Mouse (Mus musculus) embryonic facial prominence, embryonic 14.5 days (tissue): Measurements from ENCODE around the gene Mob2. TPM values are rescaled to one million over a fixed set of nuclear protein-coding genes. Genes with fewer than 3 reads are reported as not detected.

Experiments
- ATAC-seq: fragments of 200-750 bp; cut with Nextera tagmentation; 2 replicates; pipeline ENCODE4 v1.8.0; 2017; ENCODE audit warnings: low read depth, moderate number of reproducible peaks, moderate TSS enrichment
- DNase-seq: peaks from one replicate; pipeline ENCODE4 v3.0.0-alpha.2; 2015; ENCODE audit warnings: low spot score
- H3K27ac ChIP-seq: fragments of 300-500 bp; sonication (generic); replicated peaks from 2 replicates; pipeline ENCODE4 v1.5.1; 2014; ENCODE audit warnings: low read depth, mild to moderate bottlenecking, low read length, moderate library complexity
- H3K27me3 ChIP-seq: fragments of 300-500 bp; sonication (generic); replicated peaks from 2 replicates; pipeline ENCODE4 v1.6.1; 2014; ENCODE audit warnings: low read length; ENCODE audit not compliant: control insufficient read depth, insufficient read depth
- H3K36me3 ChIP-seq: fragments of 300-500 bp; sonication (generic); 2 replicates; pipeline ENCODE4 v1.6.1; 2014; ENCODE audit warnings: low read length, mixed read lengths; ENCODE audit not compliant: control insufficient read depth, insufficient read depth
- H3K4me1 ChIP-seq: fragments of 300-500 bp; sonication (generic); 2 replicates; pipeline ENCODE4 v1.6.1; 2014; ENCODE audit warnings: antibody characterized with exemption, low read length; ENCODE audit not compliant: control insufficient read depth, insufficient read depth
- H3K4me2 ChIP-seq: fragments of 300-500 bp; sonication (generic); 2 replicates; pipeline ENCODE4 v1.6.1; 2014; ENCODE audit warnings: low read depth, mild to moderate bottlenecking, low read length, moderate library complexity, mixed read lengths
- H3K4me3 ChIP-seq: fragments of 300-500 bp; sonication (generic); 2 replicates; pipeline ENCODE4 v1.5.1; 2014; ENCODE audit warnings: low read depth, mild to moderate bottlenecking, low read length
- H3K9ac ChIP-seq: fragments of 300-500 bp; sonication (generic); 2 replicates; pipeline ENCODE4 v1.6.1; 2014; ENCODE audit warnings: low read depth, mild to moderate bottlenecking, low read length, moderate library complexity, mixed read lengths
- H3K9me3 ChIP-seq: fragments of 300-500 bp; sonication (generic); 2 replicates; pipeline ENCODE4 v1.6.1; 2016; ENCODE audit warnings: low read length; ENCODE audit not compliant: control insufficient read depth
- WGBS: fragments of 180-500 bp; shearing (Covaris S2); extraction: QIAGEN DNeasy Blood & Tissue Kit; methylation state at CpG from one replicate; pipeline ENCODE4 v1.1.7; 2014; 5-methylcytosine and 5-hydroxymethylcytosine counted together
- polyA plus RNA-seq: library from polyadenylated mRNA; unstranded; fragments of >200 nt; fragmentation: Nextera tagmentation; extraction: Ambion mirVana; gene quantifications from 2 replicates; pipeline ENCODE4 v1.2.1, GENCODE M21; 2014

Mob2 gene
- polyA plus RNA-seq, 1 experiment from 2014 or later: 65.8 TPM

DNA sequence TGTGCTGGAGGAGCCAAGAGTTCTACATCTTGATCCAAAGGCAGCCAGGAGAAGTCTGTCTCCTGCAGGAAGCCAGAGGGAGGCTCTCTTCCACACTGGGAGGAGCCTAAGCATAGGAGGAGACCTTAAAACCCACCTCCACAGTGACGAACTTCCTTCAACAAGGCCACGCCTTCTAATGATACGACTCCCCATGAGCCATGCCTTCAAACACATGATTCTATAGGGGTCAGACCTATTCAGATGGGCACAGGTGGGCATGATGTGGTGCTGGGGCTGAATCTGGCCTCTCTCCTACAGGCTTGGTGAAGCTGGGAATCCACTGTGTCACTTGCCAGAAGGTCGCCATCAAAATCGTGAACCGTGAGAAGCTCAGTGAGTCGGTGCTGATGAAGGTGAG, 79.6 kb downstream of the Mob2 start:
- Histone ChIP-seq H3K9ac (no peak overlapping the region), H3K36me3 (no peaks in the 10 kb centered on the region), H3K4me1 (no peaks in the 10 kb centered on the region), H3K4me2 (no peak overlapping the region), H3K9me3 (no peaks in the 10 kb centered on the region), H3K4me3 (no peak overlapping the region), H3K27ac (no peak overlapping the region), H3K27me3 (no peaks in the 10 kb centered on the region)
- ATAC-seq (no peak), DNase-seq (no peak)
- WGBS: 88% methylated on average over 7 of the region's 7 CpGs

GRCm38 (mm10) chr7:141979247-141979646, 81.6 kb downstream of the Mob2 start:
- H3K9ac ChIP-seq: no peak overlapping the region
- WGBS: 89% methylated on average over 4 of the region's 4 CpGs
- H3K4me3 ChIP-seq: no peak overlapping the region
- ATAC-seq: no peak
- no peak overlapping the region for H3K27ac ChIP-seq
- H3K9me3 ChIP-seq: no peaks in the 10 kb centered on the region
- DNase-seq: no peak
- no peaks in the 10 kb centered on the region for H3K27me3 ChIP-seq
- H3K36me3 ChIP-seq: no peaks in the 10 kb centered on the region
- no peaks in the 10 kb centered on the region for H3K4me1 ChIP-seq
- H3K4me2 ChIP-seq: no peak overlapping the region

- DNase-seq (peak; percentile 21), ATAC-seq (peak; percentile 37)
- Histone ChIP-seq H3K9ac (no peak overlapping the region), H3K4me2 (no peak overlapping the region), H3K27me3 (no peaks in the 10 kb centered on the region), H3K36me3 (no peaks in the 10 kb centered on the region), H3K27ac (no peak overlapping the region), H3K4me3 (no peak overlapping the region), H3K9me3 (no peaks in the 10 kb centered on the region), H3K4me1 (no peaks in the 10 kb centered on the region)
- 66% methylated on average over 6 of the region's 6 CpGs for WGBS
Observed at GRCm38 (mm10) chr7:141978003-141978402, 82.9 kb downstream of the Mob2 start.

DNA sequence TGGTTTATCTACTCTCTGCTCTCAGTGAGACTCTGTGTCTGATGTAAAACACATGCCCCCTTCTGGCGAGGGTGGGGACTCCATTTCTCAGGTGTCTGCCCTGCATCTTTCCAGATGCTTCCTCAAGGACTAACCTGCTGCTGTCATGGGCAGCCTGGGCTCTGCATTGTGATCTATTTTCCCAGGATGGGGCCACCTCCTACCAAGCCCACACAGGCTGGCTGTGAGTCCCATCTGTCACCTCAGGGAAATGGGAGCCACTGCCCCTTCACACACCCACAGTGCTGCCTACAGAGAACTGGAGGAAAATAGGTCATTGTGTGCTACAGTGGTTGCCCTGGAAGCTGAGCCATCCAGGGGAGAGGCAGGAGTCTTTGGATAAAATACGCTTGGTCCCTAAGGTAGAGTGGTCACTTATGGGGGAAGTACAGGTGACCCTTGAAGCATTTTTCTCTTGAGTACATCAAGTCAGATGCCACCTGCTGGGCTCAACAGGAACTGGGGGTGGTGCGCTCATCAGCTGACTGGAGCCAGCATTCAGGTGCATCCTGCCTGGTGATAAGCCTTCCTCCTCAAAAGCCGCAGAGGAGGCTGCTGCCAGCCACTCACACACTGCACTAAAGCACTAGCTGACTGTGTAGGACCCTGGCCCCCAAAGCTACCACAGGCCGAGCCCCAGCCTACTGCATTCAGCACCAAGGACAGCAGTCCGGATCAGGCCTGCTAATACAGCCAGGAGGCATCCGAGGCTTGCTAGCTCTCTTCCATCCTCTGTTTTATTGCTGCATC, 87.8 kb downstream of the Mob2 start:
- H3K4me1 ChIP-seq: no peaks in the 10 kb centered on the region
- H3K27me3 ChIP-seq: no peaks in the 10 kb centered on the region
- H3K36me3 ChIP-seq: no peaks in the 10 kb centered on the region
- H3K9me3 ChIP-seq: no peaks in the 10 kb centered on the region
- no peak overlapping the region for H3K4me3 ChIP-seq
- no peak overlapping the region for H3K9ac ChIP-seq
- 26% methylated on average over 7 of the region's 7 CpGs for WGBS
- ATAC-seq: 0 out of 2 replicates have a peak, but pooled peaks have one; percentile 26
- no peak overlapping the region for H3K4me2 ChIP-seq
- H3K27ac ChIP-seq: no peak overlapping the region
- DNase-seq: peak; percentile 62

DNA sequence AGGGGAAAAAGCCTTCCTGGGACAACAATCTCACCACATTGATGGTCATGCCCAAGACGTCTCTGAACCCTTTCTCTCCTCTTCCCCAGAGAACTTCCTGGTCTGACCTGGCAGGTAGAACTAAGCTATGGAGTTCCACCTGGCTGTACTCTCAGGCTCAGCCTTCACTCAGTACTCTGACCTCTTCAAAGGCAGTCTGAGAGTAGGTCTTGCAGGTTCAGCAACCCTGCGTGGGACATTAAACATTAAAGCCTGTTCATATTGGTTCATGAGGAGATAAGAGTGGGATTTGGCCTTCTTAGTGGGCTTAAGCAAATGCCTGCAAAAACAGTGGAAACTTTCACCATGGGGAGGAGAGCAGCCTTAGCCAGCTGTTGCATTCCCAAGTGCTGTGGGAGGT, 94.6 kb downstream of the Mob2 start:
- H3K27me3 ChIP-seq: no peaks in the 10 kb centered on the region
- no peak overlapping the region for H3K4me3 ChIP-seq
- H3K36me3 ChIP-seq: no peaks in the 10 kb centered on the region
- whole genome bisulfite sequencing: 69% methylated on average over 2 of the region's 2 CpGs
- ATAC-seq (no peak), DNase-seq (no peak)
- H3K4me2 ChIP-seq: no peak overlapping the region
- H3K9ac ChIP-seq: no peak overlapping the region
- no peaks in the 10 kb centered on the region for H3K4me1 ChIP-seq
- H3K27ac ChIP-seq: no peak overlapping the region
- no peaks in the 10 kb centered on the region for H3K9me3 ChIP-seq

DNA sequence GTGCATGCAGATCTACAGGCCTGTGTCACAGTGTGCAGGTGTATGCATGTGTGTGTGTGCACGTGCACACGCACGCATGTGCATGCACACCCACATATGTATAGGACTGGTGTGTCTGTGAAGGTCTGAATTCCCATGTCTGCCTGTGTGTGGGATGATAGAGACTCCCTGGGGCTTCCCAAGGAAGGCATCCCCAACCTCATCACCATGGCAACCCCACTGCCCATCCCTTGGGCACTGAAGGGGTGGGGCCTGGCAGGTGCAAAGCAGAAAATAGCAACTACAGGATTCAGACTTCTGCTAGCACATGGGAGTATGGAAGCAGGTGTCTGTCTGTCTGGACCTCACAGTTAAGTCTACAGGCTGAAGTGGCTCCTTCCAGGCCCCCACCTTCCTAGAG, 98.3 kb downstream of the Mob2 start:
- DNase-seq (no peak), ATAC-seq (peak; percentile 58; the same call in 1 of the 2 replicates)
- Histone ChIP-seq H3K9ac (no peak overlapping the region), H3K4me3 (no peak overlapping the region), H3K4me1 (no peaks in the 10 kb centered on the region), H3K9me3 (no peaks in the 10 kb centered on the region), H3K4me2 (no peak overlapping the region), H3K36me3 (no peaks in the 10 kb centered on the region), H3K27ac (no peak overlapping the region), H3K27me3 (no peaks in the 10 kb centered on the region)
- WGBS: 90% methylated on average over 3 of the region's 3 CpGs

- DNase-seq: no peak
- no peak overlapping the region for H3K27ac ChIP-seq
- H3K36me3 ChIP-seq: no peaks in the 10 kb centered on the region
- no peak overlapping the region for H3K9ac ChIP-seq
- no peak for ATAC-seq
- no peaks in the 10 kb centered on the region for H3K27me3 ChIP-seq
- no peaks in the 10 kb centered on the region for H3K4me1 ChIP-seq
- no peak overlapping the region for H3K4me2 ChIP-seq
- no peak overlapping the region for H3K4me3 ChIP-seq
- H3K9me3 ChIP-seq: no peaks in the 10 kb centered on the region
- WGBS: 87% methylated on average over 3 of the region's 3 CpGs
Observed at GRCm38 (mm10) chr7:141961491-141961890, 99.4 kb downstream of the Mob2 start.

- no peak overlapping the region for H3K27ac ChIP-seq
- ATAC-seq (no peak), DNase-seq (no peak)
- no peak overlapping the region for H3K4me3 ChIP-seq
- H3K36me3 ChIP-seq: no peaks in the 10 kb centered on the region
- WGBS: 80% methylated on average over 2 of the region's 2 CpGs
- H3K4me2 ChIP-seq: no peak overlapping the region
- H3K9me3 ChIP-seq: no peaks in the 10 kb centered on the region
- H3K4me1 ChIP-seq: no peaks in the 10 kb centered on the region
- H3K9ac ChIP-seq: no peak overlapping the region
- no peaks in the 10 kb centered on the region for H3K27me3 ChIP-seq
Observed at GRCm38 (mm10) chr7:141960926-141961325, 99.9 kb downstream of the Mob2 start.

DNA sequence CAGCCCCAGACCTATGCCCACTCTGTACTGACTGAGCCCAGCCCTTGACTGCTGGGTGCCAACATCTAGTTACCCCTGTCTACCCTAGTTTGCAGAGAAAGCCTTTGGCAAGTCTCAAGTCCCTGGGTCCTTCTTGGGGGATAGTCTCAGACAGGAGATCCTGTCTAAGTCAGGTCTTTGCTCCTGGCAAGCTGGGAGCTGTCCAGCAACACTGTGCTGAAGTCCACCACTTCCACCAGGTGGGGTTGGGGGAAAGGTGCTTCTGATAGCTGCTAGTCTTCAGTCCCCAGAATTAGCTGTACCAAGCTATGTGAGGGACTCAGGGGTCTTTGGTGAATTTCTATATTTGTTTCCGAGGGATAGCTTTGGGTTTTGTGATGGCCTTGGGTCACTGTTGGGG, 101.7 kb downstream of the Mob2 start:
- WGBS: 100% methylated on average over 1 of the region's 1 CpGs
- Histone ChIP-seq H3K4me1 (no peaks in the 10 kb centered on the region), H3K27ac (no peak overlapping the region), H3K4me2 (no peak overlapping the region), H3K9me3 (no peaks in the 10 kb centered on the region), H3K27me3 (no peaks in the 10 kb centered on the region), H3K9ac (no peak overlapping the region), H3K4me3 (no peak overlapping the region), H3K36me3 (no peaks in the 10 kb centered on the region)
- DNase-seq (peak; percentile 26), ATAC-seq (no peak)
